Mouse (Mus musculus) 416B (cell line): ENCODE data around the gene Trim67.

ENCODE experiments used
- DNase-seq: peaks from one replicate; pipeline ENCODE4 v3.0.0; 2011; ENCODE audit warnings: low read depth

The Trim67 gene

GRCm38 (mm10) chr8:124792708-124793107 is at the start of gene Trim67:
TSS of gene Trim67 (plus strand) at chr8:124793092.
- DNase-seq: no peak

GRCm38 (mm10) chr8:124746661-124747060 is 46.2 kb upstream of the Trim67 start:
- no peak for DNase-seq

- no peak for DNase-seq
Measured at GRCm38 (mm10) chr8:124751191-124751590, 41.7 kb upstream of the Trim67 start.

- no peak for DNase-seq
Measured at GRCm38 (mm10) chr8:124751709-124752173, 41.2 kb upstream of the Trim67 start, which contains the start of gene Fam89a. TSS of gene Fam89a (minus strand) at chr8:124751832.

GRCm38 (mm10) chr8:124752325-124752862 is 40.5 kb upstream of the Trim67 start:
- DNase-seq: no peak

GRCm38 (mm10) chr8:124754101-124754791 is 38.6 kb upstream of the Trim67 start:
- DNase-seq: no peak

- no peak for DNase-seq
Measured at GRCm38 (mm10) chr8:124754792-124755190, 38.1 kb upstream of the Trim67 start.

- DNase-seq: no peak
Measured at GRCm38 (mm10) chr8:124755481-124755880, 37.4 kb upstream of the Trim67 start.

GRCm38 (mm10) chr8:124756153-124756552 is 36.7 kb upstream of the Trim67 start:
- DNase-seq: no peak

- DNase-seq: no peak
Measured at GRCm38 (mm10) chr8:124756601-124757000, 36.3 kb upstream of the Trim67 start.

GRCm38 (mm10) chr8:124758544-124758943 is 34.3 kb upstream of the Trim67 start:
- peak; percentile 44 for DNase-seq

GRCm38 (mm10) chr8:124763061-124763460 is 29.8 kb upstream of the Trim67 start:
- DNase-seq: no peak

GRCm38 (mm10) chr8:124772389-124772788 is 20.5 kb upstream of the Trim67 start:
- no peak for DNase-seq

- peak; percentile 80 for DNase-seq
Measured at GRCm38 (mm10) chr8:124775695-124776094, 17.2 kb upstream of the Trim67 start.

- peak; percentile 38 for DNase-seq
Measured at GRCm38 (mm10) chr8:124780236-124780635, 12.7 kb upstream of the Trim67 start.

- no peak for DNase-seq
Measured at GRCm38 (mm10) chr8:124782431-124782830, 10.5 kb upstream of the Trim67 start.

GRCm38 (mm10) chr8:124783228-124783627 is 9.7 kb upstream of the Trim67 start:
- no peak for DNase-seq

- DNase-seq: no peak
Measured at GRCm38 (mm10) chr8:124784613-124785012, 8.3 kb upstream of the Trim67 start.

GRCm38 (mm10) chr8:124790676-124791075 is 2.2 kb upstream of the Trim67 start:
- DNase-seq: peak; percentile 72

- no peak for DNase-seq
Measured at GRCm38 (mm10) chr8:124791751-124792150, 1.1 kb upstream of the Trim67 start.

GRCm38 (mm10) chr8:124792186-124792585 is 706 bp upstream of the Trim67 start:
- DNase-seq: no peak

GRCm38 (mm10) chr8:124793172-124793651 is 320 bp downstream of the Trim67 start:
- DNase-seq: no peak

- no peak for DNase-seq
Measured at GRCm38 (mm10) chr8:124793661-124794485, 981 bp downstream of the Trim67 start.
